Mouse (Mus musculus) liver, postnatal 0 days (tissue): ENCODE results near the gene Map2k2.

ENCODE experiments used
- CTCF ChIP-seq: sonication (generic); IDR thresholded peaks from 2 replicates; pipeline ENCODE4 v1.5.1; 2016; ENCODE audit warnings: antibody characterized with exemption, low read depth
- EP300 ChIP-seq: IDR thresholded peaks from 2 replicates; pipeline ENCODE4 v1.6.1; 2016; ENCODE audit warnings: antibody characterized with exemption, low read depth, mild to moderate bottlenecking

DNA sequence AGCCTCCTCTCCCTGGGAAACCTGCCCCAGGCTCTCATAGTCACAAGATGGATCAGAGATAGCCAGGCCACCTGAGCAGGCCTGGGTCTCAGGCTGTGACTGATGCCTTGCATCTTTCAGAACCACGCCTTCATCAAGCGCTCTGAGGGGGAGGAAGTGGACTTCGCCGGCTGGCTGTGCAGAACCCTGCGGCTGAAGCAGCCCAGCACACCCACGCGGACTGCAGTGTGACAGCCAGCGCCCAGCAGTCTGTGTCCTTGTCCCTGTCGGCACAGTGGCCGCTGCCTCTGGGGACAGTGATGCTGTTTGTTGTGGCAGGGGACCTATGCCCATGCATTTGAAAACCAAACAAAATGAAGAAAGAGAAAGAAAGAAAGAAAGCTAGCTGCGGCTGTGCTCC, 17.8 kb downstream of the Map2k2 start:
- TF ChIP-seq EP300 = no peak
- TF ChIP-seq CTCF = no peak
